ENCODE assay signal across 8 mouse cellular contexts in genomic region chr13:34873801-34874681, GRCm38 (mm10). TPM values are rescaled to one million over a fixed set of nuclear protein-coding genes. Genes with fewer than 3 reads are reported as not detected.
DNase-seq lines count a peak whose midpoint lies in the region; ATAC-seq and TF ChIP-seq lines count a peak whose summit lies in the region.

No protein-coding gene starts in this region.

- TF ChIP-seq EP300 in heart, adult 2 months (IDR thresholded peaks at IDR 0.05; ENCODE audit: insufficient read depth, low read depth, low read length): peak; percentile 72

- no peaks in the 10 kb centered on the region for H3K27me3 ChIP-seq in embryonic facial prominence, embryonic 14.5 days (replicated peaks; ENCODE audit: control insufficient read depth, insufficient read depth, low read length)
- H3K27me3 ChIP-seq in heart, adult 2 months (ENCODE audit: control insufficient read depth, insufficient read depth, low read length): no peaks in the 10 kb centered on the region
- no peaks in the 10 kb centered on the region for H3K27me3 ChIP-seq in limb, embryonic 13.5 days
- no peaks in the 10 kb centered on the region for H3K27me3 ChIP-seq in midbrain, embryonic 16.5 days (ENCODE audit: control insufficient read depth, insufficient read depth, low read depth, low read length)

- H3K9ac ChIP-seq in embryonic facial prominence, embryonic 14.5 days (ENCODE audit: low read depth, low read length): peak overlapping the region; percentile 95
- peak overlapping the region; percentile 84 for H3K9ac ChIP-seq in heart, adult 2 months (ENCODE audit: low read depth, low read length)
- peak overlapping the region; percentile 96 for H3K9ac ChIP-seq in limb, embryonic 13.5 days
- peak overlapping the region; percentile 73 for H3K9ac ChIP-seq in midbrain, embryonic 16.5 days (ENCODE audit: low read depth, low read length)

- H3K79me2 ChIP-seq in heart, adult 2 months (replicated peaks; ENCODE audit: control insufficient read depth, insufficient read depth, low read length): peaks cover 4% of the 10 kb centered on the region

- peak; percentile 98 for DNase-seq in 3T3-L1 (ENCODE audit: low read depth, low spot score)
- DNase-seq in adrenal gland, postnatal 4 days (ENCODE audit: low spot score in 2 of 2): peak; percentile 75 to 84
- peak; percentile 99 for DNase-seq in embryonic facial prominence, embryonic 14.5 days (ENCODE audit: low spot score)
- DNase-seq in heart, adult 2 months: peak; percentile 92 to 96
- peak; percentile 95 for DNase-seq in kidney, adult 8-10 months
- peak; percentile 81 to 94 for DNase-seq in spleen, postnatal 10 days (ENCODE audit: low spot score in 2 of 2)

- peak overlapping the region; percentile 70 for H3K4me2 ChIP-seq in embryonic facial prominence, embryonic 14.5 days (ENCODE audit: low read depth, low read length)
- H3K4me2 ChIP-seq in limb, embryonic 13.5 days (replicated peaks): peak overlapping the region; percentile 82
- peak overlapping the region; percentile 68 for H3K4me2 ChIP-seq in midbrain, embryonic 16.5 days (ENCODE audit: low read length)

- intact Hi-C loops in heart, adult 2 months (cut with DNase I): no loop called here

- H3K4me1 ChIP-seq in embryonic facial prominence, embryonic 14.5 days (ENCODE audit: control insufficient read depth, insufficient read depth, low read length): peaks cover 8% of the 10 kb centered on the region
- peaks cover 11% of the 10 kb centered on the region for H3K4me1 ChIP-seq in heart, adult 2 months (ENCODE audit: control insufficient read depth, insufficient read depth, low read length)
- H3K4me1 ChIP-seq in limb, embryonic 13.5 days: peaks cover 23% of the 10 kb centered on the region
- H3K4me1 ChIP-seq in midbrain, embryonic 16.5 days (ENCODE audit: control insufficient read depth, insufficient read depth, low read length): peaks cover 23% of the 10 kb centered on the region

- H3K4me3 ChIP-seq in embryonic facial prominence, embryonic 14.5 days (ENCODE audit: low read depth, low read length): peak overlapping the region; percentile 83
- H3K4me3 ChIP-seq in heart, adult 2 months: peak overlapping the region; percentile 90
- peak overlapping the region; percentile 97 for H3K4me3 ChIP-seq in limb, embryonic 13.5 days
- peak overlapping the region; percentile 90 for H3K4me3 ChIP-seq in midbrain, embryonic 16.5 days (ENCODE audit: low read depth, low read length)

- WGBS in embryonic facial prominence, embryonic 14.5 days: 3% methylated on average over 42 of the region's 45 CpGs
- WGBS in heart, adult 2 months: 3% methylated on average over 45 of the region's 45 CpGs
- 1% methylated on average over 45 of the region's 45 CpGs for WGBS in limb, embryonic 13.5 days
- WGBS in midbrain, embryonic 16.5 days: 2% methylated on average over 45 of the region's 45 CpGs

- H3K36me3 ChIP-seq in embryonic facial prominence, embryonic 14.5 days (ENCODE audit: control insufficient read depth, insufficient read depth, low read length): no peaks in the 10 kb centered on the region
- peaks cover 11% of the 10 kb centered on the region for H3K36me3 ChIP-seq in heart, adult 2 months (ENCODE audit: control insufficient read depth, insufficient read depth, low read length)
- H3K36me3 ChIP-seq in limb, embryonic 13.5 days: peaks cover 2% of the 10 kb centered on the region; the same call in 1 of the 2 replicates
- no peaks in the 10 kb centered on the region for H3K36me3 ChIP-seq in midbrain, embryonic 16.5 days (ENCODE audit: control insufficient read depth, insufficient read depth, low read length)

- ATAC-seq in embryonic facial prominence, embryonic 14.5 days (ENCODE audit: low read depth): peak; percentile 95
- ATAC-seq in limb, embryonic 13.5 days (ENCODE audit: low FRiP score, low read depth): peak; percentile 96
- ATAC-seq in midbrain, embryonic 16.5 days: peak; percentile 93

- peak; percentile 79 for TF ChIP-seq POLR2A in heart, adult 2 months (IDR thresholded peaks at IDR 0.05; ENCODE audit: insufficient read depth, low read depth, low read length)

- no peak for TF ChIP-seq CTCF in heart, adult 2 months (IDR thresholded peaks at IDR 0.05)

- no peaks in the 10 kb centered on the region for H3K9me3 ChIP-seq in embryonic facial prominence, embryonic 14.5 days (ENCODE audit: control insufficient read depth, low read length)
- no peaks in the 10 kb centered on the region for H3K9me3 ChIP-seq in limb, embryonic 13.5 days
- H3K9me3 ChIP-seq in midbrain, embryonic 16.5 days (replicated peaks; ENCODE audit: control insufficient read depth, low read length, poor library complexity, severe bottlenecking): no peaks in the 10 kb centered on the region

- H3K27ac ChIP-seq in embryonic facial prominence, embryonic 14.5 days (replicated peaks; ENCODE audit: low read depth, low read length): peak overlapping the region; percentile 97
- H3K27ac ChIP-seq in heart, adult 2 months: peak overlapping the region; percentile 95
- peak overlapping the region; percentile 99 for H3K27ac ChIP-seq in limb, embryonic 13.5 days
- H3K27ac ChIP-seq in midbrain, embryonic 16.5 days (ENCODE audit: low read length): peak overlapping the region; percentile 95

RNA-seq across cellular contexts. Expression of gene Prpf4b, which starts 1.1 kb away (rescaled TPM):
- 100 to 1,000 TPM; 103 to 111 TPM for total RNA-seq in adrenal gland, postnatal 4 days (2021)
- 76.1 and 84.6 TPM in 2 replicates for polyA plus RNA-seq in embryonic facial prominence, embryonic 14.5 days (2014; fragmentation: Nextera tagmentation; extraction: Ambion mirVana)
- total RNA-seq in heart, adult 2 months (2021): 10 to 100 TPM; 32.1 to 32.8 TPM
- polyA plus RNA-seq in heart, adult 2 months (2012; rRNA removed): 11.2 and 21.6 TPM in 2 replicates
- polyA plus RNA-seq in limb, embryonic 13.5 days (2015; fragmentation: Nextera tagmentation; extraction: Ambion mirVana): 86.0 and 88.7 TPM in 2 replicates
- polyA plus RNA-seq in midbrain, embryonic 16.5 days (2015; fragmentation: Nextera tagmentation; extraction: Ambion mirVana): 63.9 and 67.7 TPM in 2 replicates

RNA-seq across cellular contexts. Expression of gene Fam217a, which starts 50.1 kb away (rescaled TPM):
- total RNA-seq in adrenal gland, postnatal 4 days (2021): 1 to 10 TPM; 1.2 to 2.1 TPM
- polyA plus RNA-seq in embryonic facial prominence, embryonic 14.5 days (2014; fragmentation: Nextera tagmentation; extraction: Ambion mirVana): 1.1 and 1.3 TPM in 2 replicates
- total RNA-seq in heart, adult 2 months (2021): under 1 TPM; 0.11 to 0.23 TPM
- 0.25 and 0.32 TPM in 2 replicates for polyA plus RNA-seq in heart, adult 2 months (2012; rRNA removed)
- polyA plus RNA-seq in limb, embryonic 13.5 days (2015; fragmentation: Nextera tagmentation; extraction: Ambion mirVana): 0.70 and 1.2 TPM in 2 replicates
- polyA plus RNA-seq in midbrain, embryonic 16.5 days (2015; fragmentation: Nextera tagmentation; extraction: Ambion mirVana): 0.75 and 1.6 TPM in 2 replicates

RNA-seq across cellular contexts. Expression of gene 4933417A18Rik, which starts 50.2 kb away (rescaled TPM):
- total RNA-seq in adrenal gland, postnatal 4 days (2021): not detected
- not detected in 2 replicates for polyA plus RNA-seq in embryonic facial prominence, embryonic 14.5 days (2014; fragmentation: Nextera tagmentation; extraction: Ambion mirVana)
- total RNA-seq in heart, adult 2 months (2021): not detected
- polyA plus RNA-seq in heart, adult 2 months (2012; rRNA removed): not detected in 2 replicates
- polyA plus RNA-seq in limb, embryonic 13.5 days (2015; fragmentation: Nextera tagmentation; extraction: Ambion mirVana): not detected in 2 replicates
- not detected in 2 replicates for polyA plus RNA-seq in midbrain, embryonic 16.5 days (2015; fragmentation: Nextera tagmentation; extraction: Ambion mirVana)

Comparison
In these comparisons a context has a peak if more than half of its experiments do, and no peak if none do; other contexts are left out.
1. Peak in every context shown above with its lines: DNase-seq, ATAC-seq, H3K4me3 ChIP-seq and H3K27ac ChIP-seq.